Mouse (Mus musculus) forebrain, embryonic 13.5 days (tissue): ENCODE measurements around the gene Tardbp. TPM values are rescaled to one million over a fixed set of nuclear protein-coding genes. Genes with fewer than 3 reads are reported as not detected.

ENCODE experiments used
- ATAC-seq: fragments of 200-750 bp; cut with Nextera tagmentation; 2 replicates; pipeline ENCODE4 v1.8.0; 2017
- H3K27ac ChIP-seq: fragments of 300-500 bp; sonication (generic); 2 replicates; pipeline ENCODE4 v1.5.1; 2015; ENCODE audit warnings: inconsistent platforms, mild to moderate bottlenecking, moderate library complexity
- H3K27me3 ChIP-seq: fragments of 300-500 bp; sonication (generic); 2 replicates; pipeline ENCODE4 v1.6.1; 2015; ENCODE audit warnings: mild to moderate bottlenecking, inconsistent platforms
- H3K36me3 ChIP-seq: fragments of 300-500 bp; sonication (generic); 2 replicates; pipeline ENCODE4 v1.6.1; 2015; ENCODE audit warnings: mild to moderate bottlenecking, inconsistent platforms; ENCODE audit not compliant: poor library complexity, severe bottlenecking
- H3K4me1 ChIP-seq: fragments of 300-500 bp; sonication (generic); 2 replicates; pipeline ENCODE4 v1.6.1; 2015; ENCODE audit warnings: inconsistent platforms
- H3K4me2 ChIP-seq: fragments of 300-500 bp; sonication (generic); 2 replicates; pipeline ENCODE4 v1.6.1; 2015; ENCODE audit warnings: inconsistent platforms, mild to moderate bottlenecking, moderate library complexity
- H3K4me3 ChIP-seq: fragments of 300-500 bp; sonication (generic); 2 replicates; pipeline ENCODE4 v1.5.1; 2015; ENCODE audit warnings: mild to moderate bottlenecking, inconsistent platforms
- H3K9ac ChIP-seq: fragments of 300-500 bp; sonication (generic); 2 replicates; pipeline ENCODE4 v1.6.1; 2015; ENCODE audit warnings: mild to moderate bottlenecking, inconsistent platforms
- H3K9me3 ChIP-seq: fragments of 300-500 bp; sonication (generic); replicated peaks from 2 replicates; pipeline ENCODE4 v1.6.1; 2016; ENCODE audit warnings: inconsistent platforms
- WGBS: fragments of 180-500 bp; shearing (Covaris S2); methylation state at CpG from one replicate; pipeline ENCODE4 v1.1.7; 2015; 5-methylcytosine and 5-hydroxymethylcytosine counted together
- polyA plus RNA-seq: library from polyadenylated mRNA; unstranded; fragments of >200 nt; fragmentation: Nextera tagmentation; extraction: Ambion mirVana; gene quantifications from 2 replicates; pipeline ENCODE4 v1.2.1, GENCODE M21; 2015

Gene Tardbp
- polyA plus RNA-seq, 1 experiment from 2014 or later = 364 TPM

- no peak for ATAC-seq
- WGBS = 38% methylated on average over 6 of the region's 6 CpGs
- Histone ChIP-seq H3K27me3 (no peaks in the 10 kb centered on the region), H3K4me3 (no peak overlapping the region), H3K9ac (no peak overlapping the region), H3K36me3 (peaks cover 67% of the 10 kb centered on the region), H3K4me2 (no peak overlapping the region), H3K9me3 (no peaks in the 10 kb centered on the region), H3K4me1 (peaks cover 30% of the 10 kb centered on the region), H3K27ac (0 out of 2 replicates have a peak overlapping the region, but pooled peaks have one; percentile 37)
Measured at GRCm38 (mm10) chr4:148595916-148596315, 30.9 kb downstream of the Tardbp start.

GRCm38 (mm10) chr4:148593996-148594395 is 32.8 kb downstream of the Tardbp start:
- peaks cover 38% of the 10 kb centered on the region for H3K4me1 ChIP-seq
- H3K27me3 ChIP-seq = no peaks in the 10 kb centered on the region
- no peak overlapping the region for H3K27ac ChIP-seq
- no peak overlapping the region for H3K4me2 ChIP-seq
- H3K9me3 ChIP-seq = no peaks in the 10 kb centered on the region
- no peak overlapping the region for H3K9ac ChIP-seq
- WGBS = 94% methylated on average over 11 of the region's 11 CpGs
- peaks cover 62% of the 10 kb centered on the region for H3K36me3 ChIP-seq
- no peak for ATAC-seq
- no peak overlapping the region for H3K4me3 ChIP-seq

GRCm38 (mm10) chr4:148591637-148592380 is 35.0 kb downstream of the Tardbp start:
- WGBS = under 1% methylated on average over 53 of the region's 53 CpGs
- Histone ChIP-seq H3K9ac (peak overlapping the region; percentile 86), H3K36me3 (peaks cover 42% of the 10 kb centered on the region), H3K4me1 (peaks cover 38% of the 10 kb centered on the region), H3K27ac (peak overlapping the region; percentile 40; the same call in 1 of the 2 replicates), H3K9me3 (no peaks in the 10 kb centered on the region), H3K4me3 (peak overlapping the region; percentile 95), H3K27me3 (no peaks in the 10 kb centered on the region), H3K4me2 (peak overlapping the region; percentile 95)
- ATAC-seq = peak; percentile 30

- 0% methylated on average over 48 of the region's 50 CpGs for WGBS
- Histone ChIP-seq H3K4me1 (peaks cover 35% of the 10 kb centered on the region), H3K9ac (peak within 1 kb of the TSS; percentile 86), H3K36me3 (peaks cover 35% of the 10 kb centered on the region), H3K27me3 (no peaks in the 10 kb centered on the region), H3K4me3 (peak within 1 kb of the TSS; percentile 95), H3K27ac (peak within 1 kb of the TSS; percentile 85), H3K9me3 (no peaks in the 10 kb centered on the region), H3K4me2 (peak within 1 kb of the TSS; percentile 95)
- peak; percentile 100 for ATAC-seq
Measured at GRCm38 (mm10) chr4:148591171-148591630, 35.6 kb downstream of the Tardbp start, which contains the start of gene Srm. Srm (plus strand) TSS chr4:148591503.

- Histone ChIP-seq H3K27ac (peak overlapping the region; percentile 85), H3K27me3 (no peaks in the 10 kb centered on the region), H3K36me3 (peaks cover 29% of the 10 kb centered on the region), H3K9ac (peak overlapping the region; percentile 86), H3K9me3 (no peaks in the 10 kb centered on the region), H3K4me1 (peaks cover 29% of the 10 kb centered on the region), H3K4me3 (peak overlapping the region; percentile 95), H3K4me2 (peak overlapping the region; percentile 95)
- 6% methylated on average over 18 of the region's 18 CpGs for WGBS
- ATAC-seq = peak; percentile 17; the same call in 1 of the 2 replicates
Measured at GRCm38 (mm10) chr4:148590421-148591170, 36.2 kb downstream of the Tardbp start.

GRCm38 (mm10) chr4:148589565-148589964 is 37.3 kb downstream of the Tardbp start:
- Histone ChIP-seq H3K36me3 (peaks cover 19% of the 10 kb centered on the region), H3K4me1 (peaks cover 21% of the 10 kb centered on the region), H3K27me3 (no peaks in the 10 kb centered on the region), H3K4me3 (no peak overlapping the region), H3K9ac (no peak overlapping the region), H3K27ac (no peak overlapping the region), H3K9me3 (no peaks in the 10 kb centered on the region), H3K4me2 (no peak overlapping the region)
- no peak for ATAC-seq
- 61% methylated on average over 6 of the region's 8 CpGs for WGBS

GRCm38 (mm10) chr4:148588793-148589192 is 38.0 kb downstream of the Tardbp start:
- WGBS = 84% methylated on average over 9 of the region's 9 CpGs

GRCm38 (mm10) chr4:148586648-148587047 is 40.2 kb downstream of the Tardbp start:
- ATAC-seq = no peak
- Histone ChIP-seq H3K36me3 (peaks cover 19% of the 10 kb centered on the region), H3K9me3 (no peaks in the 10 kb centered on the region), H3K4me3 (no peak overlapping the region), H3K4me1 (peaks cover 7% of the 10 kb centered on the region), H3K27ac (no peak overlapping the region), H3K4me2 (no peak overlapping the region), H3K9ac (no peak overlapping the region), H3K27me3 (no peaks in the 10 kb centered on the region)
- 83% methylated on average over 9 of the region's 9 CpGs for WGBS

More at GRCm38 (mm10) chr4:148588793-148589192, 38.0 kb downstream of the Tardbp start:
- Histone ChIP-seq H3K4me3 (no peak overlapping the region), H3K27ac (no peak overlapping the region), H3K4me1 (peaks cover 21% of the 10 kb centered on the region), H3K4me2 (no peak overlapping the region), H3K36me3 (peaks cover 11% of the 10 kb centered on the region), H3K9ac (no peak overlapping the region), H3K9me3 (no peaks in the 10 kb centered on the region), H3K27me3 (no peaks in the 10 kb centered on the region)
- ATAC-seq = no peak

- no peak overlapping the region for H3K27ac ChIP-seq
- no peak overlapping the region for H3K9ac ChIP-seq
- ATAC-seq = no peak
- H3K4me3 ChIP-seq = no peak overlapping the region
- no peaks in the 10 kb centered on the region for H3K9me3 ChIP-seq
- H3K36me3 ChIP-seq = peaks cover 53% of the 10 kb centered on the region
- 90% methylated on average over 4 of the region's 4 CpGs for WGBS
- no peak overlapping the region for H3K4me2 ChIP-seq
- no peaks in the 10 kb centered on the region for H3K27me3 ChIP-seq
- H3K4me1 ChIP-seq = no peaks in the 10 kb centered on the region
Measured at GRCm38 (mm10) chr4:148583257-148583656, 43.6 kb downstream of the Tardbp start.

GRCm38 (mm10) chr4:148581422-148581821 is 45.4 kb downstream of the Tardbp start:
- Histone ChIP-seq H3K36me3 (peaks cover 71% of the 10 kb centered on the region), H3K27me3 (no peaks in the 10 kb centered on the region), H3K27ac (no peak overlapping the region), H3K9me3 (no peaks in the 10 kb centered on the region), H3K4me3 (no peak overlapping the region), H3K4me1 (no peaks in the 10 kb centered on the region), H3K4me2 (no peak overlapping the region), H3K9ac (no peak overlapping the region)
- no peak for ATAC-seq
- WGBS = 92% methylated on average over 5 of the region's 5 CpGs

GRCm38 (mm10) chr4:148580765-148581164 is 46.1 kb downstream of the Tardbp start:
- Histone ChIP-seq H3K36me3 (peaks cover 77% of the 10 kb centered on the region), H3K27me3 (no peaks in the 10 kb centered on the region), H3K9ac (no peak overlapping the region), H3K9me3 (no peaks in the 10 kb centered on the region), H3K27ac (no peak overlapping the region), H3K4me1 (no peaks in the 10 kb centered on the region), H3K4me2 (no peak overlapping the region), H3K4me3 (no peak overlapping the region)
- ATAC-seq = no peak
- 92% methylated on average over 9 of the region's 9 CpGs for WGBS

GRCm38 (mm10) chr4:148573222-148573621 is 53.6 kb downstream of the Tardbp start:
- H3K4me1 ChIP-seq = no peaks in the 10 kb centered on the region
- H3K9ac ChIP-seq = no peak overlapping the region
- H3K27me3 ChIP-seq = no peaks in the 10 kb centered on the region
- ATAC-seq = no peak
- H3K4me3 ChIP-seq = no peak overlapping the region
- WGBS = 93% methylated on average over 7 of the region's 7 CpGs
- H3K36me3 ChIP-seq = peaks cover 99% of the 10 kb centered on the region
- no peak overlapping the region for H3K4me2 ChIP-seq
- no peaks in the 10 kb centered on the region for H3K9me3 ChIP-seq
- H3K27ac ChIP-seq = no peak overlapping the region
